ENCODE assay signal across 23 mouse cellular contexts in genomic region chr9:96636423-96637156, GRCm38 (mm10). TPM values are rescaled to one million over a fixed set of nuclear protein-coding genes. Genes with fewer than 3 reads are reported as not detected.
DNase-seq lines count a peak whose midpoint lies in the region; ATAC-seq and TF ChIP-seq lines count a peak whose summit lies in the region.
"Had no signal": no experiment of that assay in that cellular context is flagged by ENCODE, and none has a peak within 500 bp of the region (broad histone marks: within the 10 kb centered on the region; RNA-seq: fewer than 3 reads in every experiment).

No protein-coding gene starts in this region.

- ATAC-seq in G1E (ENCODE audit: extremely low read depth, insufficient number of reproducible peaks, low FRiP score, poor library complexity, severe bottlenecking), result peak; percentile 91
- ATAC-seq in hematopoietic stem cell, adult 5-6 weeks (replicated peaks in 1 of 2; ENCODE audit: insufficient read depth in 1 of 2, low FRiP score in 2 of 2, low TSS enrichment in 1 of 2, low read depth in 1 of 2, poor library complexity in 2 of 2, severe bottlenecking in 2 of 2), result peak; percentile 37 to 53; a peak in 3 of 4 replicates
- no peak for ATAC-seq in frontal cortex, adult (ENCODE audit: low TSS enrichment)
- ATAC-seq: CD4-positive, CD25-positive, alpha-beta regulatory T cell, adult 4 months; forebrain, embryonic 15.5 days; inflammation-experienced regulatory T-cells, adult 6 months had no signal

- DNase-seq in A20 (ENCODE audit: low read depth, low spot score) (peak; percentile 71), G1E (ENCODE audit: low spot score) (peak; percentile 79)
- no peak for DNase-seq in embryo, embryonic 9.5 days (ENCODE audit: extremely low spot score)
- DNase-seq in frontal cortex, postnatal 36 days (ENCODE audit: low spot score in 2 of 2), result no peak
- DNase-seq in layer of hippocampus, postnatal 10 days (ENCODE audit: low spot score in 2 of 2), result no peak
- DNase-seq: cerebellum, adult 9-10 months; heart, postnatal 14 days; kidney, adult 2 months; kidney, postnatal 14 days; lung, postnatal 10 days; right cerebral cortex, postnatal 25 days; thymus, postnatal 25 days had no signal

- no peak overlapping the region; the same call in 1 of the 2 replicates for H3K4me3 ChIP-seq in G1E (ENCODE audit: low read depth, low read length)
- peak overlapping the region; percentile 83 for H3K4me3 ChIP-seq in megakaryocyte, embryonic 14.5 days (replicated peaks)
- H3K4me3 ChIP-seq: embryonic facial prominence, embryonic 13.5 days; forebrain, embryonic 15.5 days; hindbrain, embryonic 13.5 days; left cerebral cortex, adult 2 months; midbrain, embryonic 10.5 days; neural tube, embryonic 12.5 days had no signal

- no peaks in the 10 kb centered on the region for H3K27me3 ChIP-seq in G1E (ENCODE audit: insufficient read depth, low read length)
- peaks cover 15% of the 10 kb centered on the region for H3K27me3 ChIP-seq in megakaryocyte, embryonic 14.5 days (replicated peaks)
- H3K27me3 ChIP-seq: embryonic facial prominence, embryonic 13.5 days; forebrain, embryonic 15.5 days had no signal

- peaks cover 93% of the 10 kb centered on the region for H3K4me1 ChIP-seq in G1E (ENCODE audit: insufficient read depth, low read depth, low read length)
- H3K4me1 ChIP-seq in megakaryocyte, embryonic 14.5 days, result peaks cover 52% of the 10 kb centered on the region

- no peaks in the 10 kb centered on the region for H3K9me3 ChIP-seq in G1E (replicated peaks)
- no peaks in the 10 kb centered on the region for H3K9me3 ChIP-seq in megakaryocyte, embryonic 14.5 days
- H3K9me3 ChIP-seq: embryonic facial prominence, embryonic 13.5 days; forebrain, embryonic 15.5 days; hindbrain, embryonic 13.5 days; midbrain, embryonic 10.5 days; neural tube, embryonic 12.5 days had no signal

- no peaks in the 10 kb centered on the region for H3K36me3 ChIP-seq in G1E (replicated peaks)
- H3K36me3 ChIP-seq in megakaryocyte, embryonic 14.5 days (replicated peaks; ENCODE audit: low read length), result no peaks in the 10 kb centered on the region
- H3K36me3 ChIP-seq: embryonic facial prominence, embryonic 13.5 days; forebrain, embryonic 15.5 days; hindbrain, embryonic 13.5 days; midbrain, embryonic 10.5 days; neural tube, embryonic 12.5 days had no signal

- no peak for TF ChIP-seq CTCF in G1E (IDR thresholded peaks at IDR 0.05; ENCODE audit: low read depth, low read length)

RNA-seq across cellular contexts. Expression of gene Rasa2, which starts 5.2 kb away (rescaled TPM):
- total RNA-seq in G1E (2014; fragmentation: Nextera tagmentation), result 72.8 and 74.8 TPM in 2 replicates
- total RNA-seq in G1E (2017), result 41.6 and 54.9 TPM in 2 replicates
- polyA plus RNA-seq in G1E (2012), result 2.7 and 3.2 TPM in 2 replicates
- 12.4 and 20.4 TPM in 2 replicates for total RNA-seq in hematopoietic stem cell, adult 5-6 weeks (2017)
- polyA plus RNA-seq in megakaryocyte, embryonic 14.5 days (2012; ENCODE audit: insufficient read depth, low replicate concordance), result 0.38 TPM in 1 of 2 replicates, not detected in the other
- 10 to 100 TPM; 29.4 to 32.6 TPM for total RNA-seq in layer of hippocampus, postnatal 10 days (2021)

Comparison
In these comparisons a context has a peak if more than half of its experiments do, and no peak if none do; other contexts are left out.
1. DNase-seq: peak in A20 (single experiment) and G1E (single experiment); none in embryo, embryonic 9.5 days (single experiment), frontal cortex, postnatal 36 days (0 of 2) and layer of hippocampus, postnatal 10 days (0 of 2).